Mouse (Mus musculus) stomach, postnatal 0 days (tissue): ENCODE measurements at regions not wholly inside any gene's neighbourhood (a gene's known extent, or its start where the extent isn't known, plus 50 kb on each side); places are given as distances from the start of the nearest gene placed in this dataset.

Source experiments
- CTCF ChIP-seq: IDR thresholded peaks from 2 replicates; pipeline ENCODE4 v1.5.1; 2016; ENCODE audit warnings: antibody characterized with exemption, low read depth, mild to moderate bottlenecking, moderate library complexity
- EP300 ChIP-seq: optimal IDR thresholded peaks from 2 replicates; pipeline ENCODE3; 2016; ENCODE audit warnings: antibody characterized with exemption

GRCm38 (mm10) chr5:132837420-132837819 lies 294.3 kb upstream of the Auts2 start:
- TF ChIP-seq CTCF: no peak
- no peak for TF ChIP-seq EP300
